Mouse (Mus musculus) CH12.LX (cell line): ENCODE data around the gene Fam83f. TPM values are rescaled to one million over a fixed set of nuclear protein-coding genes. Genes with fewer than 3 reads are reported as not detected.

ENCODE experiments used
- DNase-seq: peaks from one replicate; pipeline ENCODE4 v3.0.0-alpha.2; 2013; ENCODE audit errors: extremely low read depth
- H3K27ac ChIP-seq: 2 replicates; pipeline ENCODE4 v1.5.1; 2012; ENCODE audit warnings: low read depth, mild to moderate bottlenecking, control low read depth, moderate library complexity; ENCODE audit not compliant: insufficient read depth
- H3K27me3 ChIP-seq: replicated peaks from 2 replicates; pipeline ENCODE3; 2012; ENCODE audit warnings: inconsistent platforms
- H3K36me3 ChIP-seq, 2 experiments: replicated peaks in 1 of 2; 2 replicates each; pipeline versions ENCODE3 to v1.6.1; 2012; ENCODE audit warnings: inconsistent platforms in 1 of 2, low read length in 1 of 2, mild to moderate bottlenecking in 1 of 2, mixed read lengths in 1 of 2, moderate library complexity in 1 of 2; ENCODE audit not compliant: control insufficient read depth in 1 of 2, insufficient read depth in 1 of 2
- H3K4me1 ChIP-seq, 2 experiments: 2 replicates each; pipeline ENCODE4 v1.6.1; 2012; ENCODE audit warnings: inconsistent platforms in 1 of 2, moderate library complexity in 1 of 2; ENCODE audit not compliant: insufficient read depth in 2 of 2, control insufficient read depth in 1 of 2
- H3K4me2 ChIP-seq: 2 replicates; pipeline ENCODE4 v1.6.1; 2012; ENCODE audit warnings: low read depth, mild to moderate bottlenecking, control low read depth; ENCODE audit not compliant: poor library complexity, insufficient read depth, severe bottlenecking
- H3K4me3 ChIP-seq, 3 experiments: fragments of 150-350 bp in 1 of 3; sonication (generic) in 1 of 3; replicated peaks in 1 of 3; 2 replicates each; pipeline versions ENCODE3 to v1.5.1; 2011 to 2012; ENCODE audit warnings: low read depth in 2 of 3, low read length in 2 of 3, mild to moderate bottlenecking in 2 of 3, moderate library complexity in 2 of 3, control low read depth in 1 of 3, improper control_type of control experiment in 1 of 3, inconsistent platforms in 1 of 3, mixed read lengths in 1 of 3; ENCODE audit not compliant: poor library complexity in 1 of 3
- H3K79me2 ChIP-seq: replicated peaks from 2 replicates; pipeline ENCODE4 v1.6.1; 2012; ENCODE audit warnings: mild to moderate bottlenecking, moderate library complexity; ENCODE audit not compliant: control insufficient read depth, poor library complexity, insufficient read depth, severe bottlenecking; ENCODE audit errors: extremely low read depth
- H3K9ac ChIP-seq: 2 replicates; pipeline ENCODE4 v1.6.1; 2012; ENCODE audit warnings: low read depth, mild to moderate bottlenecking, control low read depth, moderate library complexity; ENCODE audit not compliant: insufficient read depth
- H3K9me3 ChIP-seq: replicated peaks from 2 replicates; pipeline ENCODE3; 2012; ENCODE audit warnings: low read length, inconsistent platforms, mixed read lengths
- BHLHE40 ChIP-seq: IDR thresholded peaks from 2 replicates; pipeline ENCODE4 v1.6.1; 2011; ENCODE audit warnings: mild to moderate bottlenecking, low read depth, low read length, improper control_type of control experiment
- CHD1 ChIP-seq: IDR thresholded peaks from 2 replicates; pipeline ENCODE4 v1.6.1; 2012; ENCODE audit warnings: low read depth, low read length, improper control_type of control experiment, inconsistent platforms
- CHD2 ChIP-seq: IDR thresholded peaks from 2 replicates; pipeline ENCODE4 v1.6.1; 2011; ENCODE audit warnings: low read length, improper control_type of control experiment
- CTCF ChIP-seq, 2 experiments: IDR thresholded peaks in 1 of 2; conservative IDR thresholded peaks in 1 of 2; 2 replicates each; pipeline ENCODE4 v1.5.1; 2011 to 2012; ENCODE audit warnings: low read depth in 2 of 2, low read length in 2 of 2, improper control_type of control experiment in 1 of 2, inconsistent platforms in 1 of 2, mild to moderate bottlenecking in 1 of 2, moderate library complexity in 1 of 2
- E2F4 ChIP-seq: IDR thresholded peaks from 2 replicates; pipeline ENCODE4 v1.6.1; 2011; ENCODE audit warnings: low read depth, low read length, improper control_type of control experiment; ENCODE audit not compliant: insufficient replicate concordance
- ELF1 ChIP-seq: IDR thresholded peaks from 2 replicates; pipeline ENCODE4 v1.6.1; 2014; ENCODE audit warnings: low read depth, mild to moderate bottlenecking, inconsistent platforms, low read length, improper control_type of control experiment
- EP300 ChIP-seq: IDR thresholded peaks from 2 replicates; pipeline ENCODE4 v1.6.1; 2011; ENCODE audit warnings: low read length, improper control_type of control experiment
- ETS1 ChIP-seq: conservative IDR thresholded peaks from 2 replicates; pipeline ENCODE4 v1.6.1; 2012; ENCODE audit warnings: low read depth, mild to moderate bottlenecking, inconsistent platforms, low read length, improper control_type of control experiment, moderate library complexity
- GABPA ChIP-seq: IDR thresholded peaks from 2 replicates; pipeline ENCODE4 v1.6.1; 2012; ENCODE audit warnings: low read depth, low read length, improper control_type of control experiment, inconsistent platforms; ENCODE audit not compliant: insufficient replicate concordance
- HCFC1 ChIP-seq: IDR thresholded peaks from 2 replicates; pipeline ENCODE4 v1.6.1; 2012; ENCODE audit warnings: low read depth, mild to moderate bottlenecking, inconsistent platforms, low read length, improper control_type of control experiment
- IRF4 ChIP-seq: IDR thresholded peaks from 2 replicates; pipeline ENCODE4 v1.6.1; 2014; ENCODE audit warnings: low read depth, mild to moderate bottlenecking, inconsistent platforms, low read length, improper control_type of control experiment
- JUN ChIP-seq: IDR thresholded peaks from 2 replicates; pipeline ENCODE4 v1.6.1; 2011; ENCODE audit warnings: low read depth, mild to moderate bottlenecking, low read length, improper control_type of control experiment, moderate library complexity; ENCODE audit not compliant: insufficient read depth
- JUND ChIP-seq: conservative IDR thresholded peaks from 2 replicates; pipeline ENCODE4 v1.6.1; 2011; ENCODE audit warnings: low read depth, low read length, improper control_type of control experiment
- MAFK ChIP-seq: IDR thresholded peaks from 2 replicates; pipeline ENCODE4 v1.6.1; 2011; ENCODE audit warnings: low read length, improper control_type of control experiment; ENCODE audit not compliant: insufficient replicate concordance
- MAX ChIP-seq: IDR thresholded peaks from 2 replicates; pipeline ENCODE4 v1.6.1; 2011; ENCODE audit warnings: low read length, improper control_type of control experiment
- MAZ ChIP-seq: IDR thresholded peaks from 2 replicates; pipeline ENCODE4 v1.6.1; 2012; ENCODE audit warnings: low read depth, mild to moderate bottlenecking, inconsistent platforms, low read length, improper control_type of control experiment, moderate library complexity
- MEF2A ChIP-seq: IDR thresholded peaks from 2 replicates; pipeline ENCODE4 v1.6.1; 2014; ENCODE audit warnings: low read depth, mild to moderate bottlenecking, inconsistent platforms, low read length, improper control_type of control experiment, borderline replicate concordance
- MXI1 ChIP-seq: IDR thresholded peaks from 2 replicates; pipeline ENCODE4 v1.6.1; 2011; ENCODE audit warnings: mild to moderate bottlenecking, low read depth, low read length, improper control_type of control experiment
- MYC ChIP-seq: IDR thresholded peaks from 2 replicates; pipeline ENCODE4 v1.6.1; 2011; ENCODE audit warnings: low read depth, mild to moderate bottlenecking, improper control_type of control experiment, low read length
- NELFE ChIP-seq: IDR thresholded peaks from 2 replicates; pipeline ENCODE4 v1.6.1; 2011; ENCODE audit warnings: low read depth, low read length, improper control_type of control experiment
- NRF1 ChIP-seq: IDR thresholded peaks from 2 replicates; pipeline ENCODE4 v1.6.1; 2014; ENCODE audit warnings: low read depth, mild to moderate bottlenecking, inconsistent platforms, low read length, improper control_type of control experiment, moderate library complexity
- POLR2A ChIP-seq: IDR thresholded peaks from 2 replicates; pipeline ENCODE4 v1.6.1; 2011; ENCODE audit warnings: low read depth, mild to moderate bottlenecking, improper control_type of control experiment, low read length
- POLR2AphosphoS2 ChIP-seq: IDR thresholded peaks from 2 replicates; pipeline ENCODE4 v1.6.1; 2011; ENCODE audit warnings: low read depth, low read length, improper control_type of control experiment
- RAD21 ChIP-seq: IDR thresholded peaks from 2 replicates; pipeline ENCODE4 v1.6.1; 2011; ENCODE audit warnings: low read depth, mild to moderate bottlenecking, low read length, improper control_type of control experiment, moderate library complexity
- RCOR1 ChIP-seq: conservative IDR thresholded peaks from 2 replicates; pipeline ENCODE4 v1.6.1; 2012; ENCODE audit warnings: low read depth, mild to moderate bottlenecking, inconsistent platforms, low read length, improper control_type of control experiment
- SIN3A ChIP-seq: IDR thresholded peaks from 2 replicates; pipeline ENCODE4 v1.6.1; 2012; ENCODE audit warnings: low read length, improper control_type of control experiment, inconsistent platforms
- SMC3 ChIP-seq: IDR thresholded peaks from 2 replicates; pipeline ENCODE4 v1.6.1; 2011; ENCODE audit warnings: low read depth, low read length, improper control_type of control experiment
- TBP ChIP-seq: conservative IDR thresholded peaks from 2 replicates; pipeline ENCODE4 v1.6.1; 2011; ENCODE audit warnings: low read depth, low read length, improper control_type of control experiment
- TCF12 ChIP-seq: IDR thresholded peaks from 2 replicates; pipeline ENCODE4 v1.6.1; 2014; ENCODE audit warnings: low read depth, mild to moderate bottlenecking, inconsistent platforms, low read length, improper control_type of control experiment
- UBTF ChIP-seq: IDR thresholded peaks from 2 replicates; pipeline ENCODE4 v1.6.1; 2012; ENCODE audit warnings: low read depth, mild to moderate bottlenecking, inconsistent platforms, low read length, improper control_type of control experiment, moderate library complexity
- USF1 ChIP-seq: IDR thresholded peaks from 2 replicates; pipeline ENCODE4 v1.6.1; 2014; ENCODE audit warnings: low read depth, mild to moderate bottlenecking, inconsistent platforms, low read length, improper control_type of control experiment
- USF2 ChIP-seq: conservative IDR thresholded peaks from 2 replicates; pipeline ENCODE4 v1.6.1; 2011; ENCODE audit warnings: low read depth, low read length, improper control_type of control experiment
- ZC3H11A ChIP-seq: IDR thresholded peaks from 2 replicates; pipeline ENCODE4 v1.6.1; 2012; ENCODE audit warnings: low read depth, mild to moderate bottlenecking, inconsistent platforms, low read length, improper control_type of control experiment
- ZKSCAN1 ChIP-seq: IDR thresholded peaks from 2 replicates; pipeline ENCODE4 v1.6.1; 2012; ENCODE audit warnings: low read depth, inconsistent platforms, low read length, improper control_type of control experiment, borderline replicate concordance
- ZMIZ1 ChIP-seq: IDR thresholded peaks from 2 replicates; pipeline ENCODE4 v1.6.1; 2012; ENCODE audit warnings: low read depth, mild to moderate bottlenecking, inconsistent platforms, low read length, improper control_type of control experiment
- ZNF384 ChIP-seq: IDR thresholded peaks from 2 replicates; pipeline ENCODE4 v1.6.1; 2012; ENCODE audit warnings: low read depth, low read length, improper control_type of control experiment, inconsistent platforms
- dilution Hi-C: fragments of 300-500 bp; cut with MboI; formaldehyde crosslinking; loops from 2 replicates; pipeline ENCODE4 v1.14.3; 2020; ENCODE audit warnings: low sequenced_read_pairs; ENCODE audit not compliant: extremely low pct_unique_long_range_greater_than_20kb, extremely low pct_ligation_motif_present
- in situ Hi-C: fragments of 300-500 bp; cut with MboI; formaldehyde crosslinking; loops from 3 replicates; pipeline ENCODE4 v1.14.3; 2019; ENCODE audit warnings: low sequenced_read_pairs, low pct_ligation_motif_present, low pct_unique_long_range_greater_than_20kb, mixed read lengths
- polyA plus RNA-seq: library from polyadenylated mRNA; unstranded; fragments of >175 nt; gene quantifications from 2 replicates; pipeline ENCODE4 v1.2.1, GENCODE M21; 2012; ENCODE audit warnings: low read depth; ENCODE audit not compliant: insufficient read length
- total RNA-seq, 2 experiments: library from RNA; depleted of rRNA; stranded (reverse); fragments of 300-350 nt in 1 of 2; fragments of >200 nt in 1 of 2; gene quantifications; 2 replicates each; pipeline ENCODE4 v1.2.3; 2012 to 2014

The Fam83f gene
- total and polyA plus RNA-seq, 3 experiments: 0.08 to 0.27 (median 0.20) TPM

DNA sequence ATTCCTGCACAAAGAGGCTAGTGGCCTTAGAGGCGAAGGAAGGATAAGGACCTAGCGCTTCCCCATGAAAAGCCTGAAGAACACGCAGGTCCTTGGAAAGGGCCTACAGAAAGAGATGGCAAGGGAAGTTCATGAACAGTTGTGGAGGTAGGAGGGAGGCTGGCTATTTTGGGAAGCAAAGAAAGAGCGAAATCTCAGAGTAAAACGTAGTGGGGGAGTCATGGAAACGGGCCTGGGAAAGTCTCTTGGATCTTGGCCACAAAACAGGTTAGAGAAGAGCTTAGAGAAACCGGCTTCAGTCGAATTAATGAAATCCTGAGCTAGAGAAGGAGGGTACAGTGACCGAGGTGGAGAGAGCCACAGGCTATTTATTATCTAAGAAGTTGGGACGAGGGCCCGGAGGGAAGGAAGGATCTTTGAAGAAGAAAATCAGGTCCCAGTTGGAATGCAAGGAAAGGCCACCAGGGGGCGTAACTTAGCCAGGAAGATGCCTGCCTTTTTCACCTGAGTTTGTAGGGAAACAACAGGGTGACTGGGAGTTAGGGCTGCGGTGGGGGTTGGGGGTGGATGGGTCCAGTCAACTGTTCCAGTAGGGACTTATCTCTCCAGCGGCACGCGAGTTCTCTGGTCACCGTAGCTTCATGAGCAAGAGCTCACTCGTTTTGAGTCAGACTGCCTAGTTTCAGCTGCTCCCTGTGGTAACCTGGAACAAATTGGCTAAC lies 34.3 kb downstream of the Fam83f start:
- peak; percentile 73 for TF ChIP-seq MAZ
- TF ChIP-seq JUN: no peak
- TF ChIP-seq ZMIZ1: no peak
- TF ChIP-seq TCF12: peak; percentile 24; the same call in 1 of the 2 replicates
- no peak; the same call in none of the 2 replicates for TF ChIP-seq JUND
- no peak; the same call in 1 of the 2 replicates for TF ChIP-seq RCOR1
- TF ChIP-seq IRF4: peak; percentile 81
- no peak for TF ChIP-seq GABPA
- peak; percentile 42 for TF ChIP-seq HCFC1
- TF ChIP-seq EP300: no peak; the same call in 1 of the 2 replicates
- no peak for TF ChIP-seq UBTF
- peak; percentile 87 for TF ChIP-seq BHLHE40
- TF ChIP-seq NRF1: no peak
- TF ChIP-seq ETS1: peak; percentile 53
- peak; percentile 91 for TF ChIP-seq RAD21
- TF ChIP-seq MXI1: no peak
- TF ChIP-seq ELF1: peak; percentile 46; the same call in 1 of the 2 replicates
- TF ChIP-seq USF2: no peak
- TF ChIP-seq ZNF384: no peak
- no peak for TF ChIP-seq MAX
- peak; percentile 58; the same call in 1 of the 2 replicates for TF ChIP-seq SIN3A
- TF ChIP-seq CTCF (conservative IDR thresholded peaks at IDR 0.05 in 1 of 2, IDR thresholded peaks at IDR 0.05 in 1 of 2; ENCODE audit: low read depth in 2 of 2, low read length in 2 of 2): peak; percentile 79 to 93
- 0 out of 2 replicates have a peak, but pooled peaks have one; percentile 18 for TF ChIP-seq MAFK
- TF ChIP-seq CHD1: no peak
- no peak; the same call in 1 of the 2 replicates for TF ChIP-seq NELFE
- 0 out of 2 replicates have a peak, but pooled peaks have one; percentile 10 for TF ChIP-seq MYC
- no peak for TF ChIP-seq E2F4
- TF ChIP-seq POLR2AphosphoS2: no peak
- no peak for TF ChIP-seq ZKSCAN1
- peak; percentile 83 for TF ChIP-seq ZC3H11A
- TF ChIP-seq CHD2: peak; percentile 82
- peak; percentile 62 for TF ChIP-seq MEF2A
- TF ChIP-seq USF1: no peak
- TF ChIP-seq SMC3: peak; percentile 95
- TF ChIP-seq TBP: no peak
- no peak for TF ChIP-seq POLR2A
- TF ChIP-seq, all 38 proteins: peak for 16
- peak; percentile 73 for DNase-seq
- Histone ChIP-seq H3K27ac (no peak overlapping the region), H3K36me3 (no peaks in the 10 kb centered on the region), H3K4me3 (peak overlapping the region; percentile 28 to 45 (median 29)), H3K27me3 (peaks cover 2% of the 10 kb centered on the region), H3K4me2 (peak overlapping the region; percentile 80), H3K79me2 (no peaks in the 10 kb centered on the region), H3K9ac (peak overlapping the region; percentile 66), H3K4me1 (peaks cover 8 to 36% of the 10 kb centered on the region in 2 experiments), H3K9me3 (no peaks in the 10 kb centered on the region)
- in situ Hi-C loops: loop anchor here (10.0 to 25.0 kb wide), 2 partner anchors 239 to 481 kb away; partner anchors contain the start of genes Adsl and Mrtfa
- dilution Hi-C loops: no loop called here
